ENCODE assay signal across 11 mouse cellular contexts in the genomic region with DNA sequence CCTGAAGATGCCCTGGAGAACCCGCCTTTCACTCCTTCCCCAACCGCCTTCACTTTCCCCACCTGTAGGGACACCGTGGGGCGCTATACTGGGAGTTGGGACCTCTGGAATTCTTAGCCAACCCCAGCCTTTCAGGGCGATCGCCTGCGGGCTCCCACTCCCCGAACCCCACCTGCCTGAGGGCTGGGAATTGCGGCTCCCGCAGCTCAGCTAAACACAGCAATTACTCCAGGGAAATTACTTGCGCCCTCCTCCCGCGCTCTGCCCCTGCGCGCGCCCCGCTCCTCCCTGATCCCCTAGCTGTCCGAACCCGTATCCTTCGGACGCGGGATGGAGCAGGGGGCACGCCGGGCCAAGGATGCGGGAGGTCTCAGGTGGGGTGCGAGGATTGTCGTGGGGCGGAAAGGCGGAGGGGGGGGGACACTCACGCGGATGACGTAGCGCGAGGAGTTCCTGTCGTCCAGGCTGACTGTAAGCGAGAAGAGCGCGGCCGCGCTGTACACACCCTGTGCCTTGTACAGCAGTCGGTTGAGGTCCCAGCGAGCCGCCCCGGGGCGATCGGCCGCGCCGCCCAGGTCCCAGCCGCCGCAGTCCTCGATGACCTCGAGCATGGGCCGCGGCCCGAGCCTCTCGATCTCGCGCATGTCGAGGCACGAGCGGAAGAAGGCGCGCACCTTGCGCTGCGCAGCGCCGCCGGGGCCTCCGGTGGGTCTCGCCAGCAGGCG. TPM values are rescaled to one million over a fixed set of nuclear protein-coding genes. Genes with fewer than 3 reads are reported as not detected.
DNase-seq lines count a peak whose midpoint lies in the region; ATAC-seq lines count a peak whose summit lies in the region.
"Had no signal": no experiment of that assay in that cellular context is flagged by ENCODE, and none has a peak within 500 bp of the region (broad histone marks: within the 10 kb centered on the region; RNA-seq: fewer than 3 reads in every experiment).

No protein-coding gene starts in this region.

- no peak overlapping the region for H3K9ac ChIP-seq in kidney, embryonic 14.5 days (ENCODE audit: low read depth, low read length)
- H3K9ac ChIP-seq in hindbrain, embryonic 15.5 days = peak overlapping the region; percentile 28
- H3K9ac ChIP-seq in midbrain, embryonic 16.5 days (ENCODE audit: low read depth, low read length) = peak overlapping the region; percentile 37; the same call in 1 of the 2 replicates

- peaks cover 85% of the 10 kb centered on the region for H3K27me3 ChIP-seq in kidney, embryonic 14.5 days (ENCODE audit: control insufficient read depth, insufficient read depth, low read length)
- H3K27me3 ChIP-seq in embryonic facial prominence, embryonic 10.5 days (replicated peaks; ENCODE audit: low read depth, poor library complexity, severe bottlenecking) = peaks cover 100% of the 10 kb centered on the region
- H3K27me3 ChIP-seq in hindbrain, embryonic 15.5 days = peaks cover 57% of the 10 kb centered on the region
- peaks cover 66% of the 10 kb centered on the region for H3K27me3 ChIP-seq in midbrain, embryonic 16.5 days (ENCODE audit: control insufficient read depth, insufficient read depth, low read depth, low read length)

- H3K4me2 ChIP-seq in kidney, embryonic 14.5 days (replicated peaks; ENCODE audit: low read depth, low read length) = peak overlapping the region; percentile 48
- peak overlapping the region; percentile 83 for H3K4me2 ChIP-seq in hindbrain, embryonic 15.5 days
- H3K4me2 ChIP-seq in midbrain, embryonic 16.5 days (ENCODE audit: low read length) = peak overlapping the region; percentile 53

- WGBS in kidney, embryonic 14.5 days = under 1% methylated on average over 72 of the region's 72 CpGs
- WGBS in embryonic facial prominence, embryonic 10.5 days = under 1% methylated on average over 72 of the region's 72 CpGs
- WGBS in hindbrain, embryonic 15.5 days = under 1% methylated on average over 72 of the region's 72 CpGs
- WGBS in midbrain, embryonic 16.5 days = under 1% methylated on average over 70 of the region's 72 CpGs

- H3K27ac ChIP-seq in kidney, embryonic 14.5 days (ENCODE audit: low read depth, low read length) = no peak overlapping the region
- H3K27ac ChIP-seq in embryonic facial prominence, embryonic 10.5 days (replicated peaks) = no peak overlapping the region
- no peak overlapping the region for H3K27ac ChIP-seq in hindbrain, embryonic 15.5 days (replicated peaks)
- no peak overlapping the region for H3K27ac ChIP-seq in midbrain, embryonic 16.5 days (ENCODE audit: low read length)

- no peaks in the 10 kb centered on the region for H3K36me3 ChIP-seq in kidney, embryonic 14.5 days (ENCODE audit: control insufficient read depth, insufficient read depth, low read length)
- H3K36me3 ChIP-seq in embryonic facial prominence, embryonic 10.5 days (replicated peaks) = no peaks in the 10 kb centered on the region
- no peaks in the 10 kb centered on the region for H3K36me3 ChIP-seq in hindbrain, embryonic 15.5 days
- no peaks in the 10 kb centered on the region for H3K36me3 ChIP-seq in midbrain, embryonic 16.5 days (ENCODE audit: control insufficient read depth, insufficient read depth, low read length)

- ATAC-seq in kidney, embryonic 14.5 days (ENCODE audit: low FRiP score, low TSS enrichment) = no peak
- peak; percentile 33 for ATAC-seq in hindbrain, embryonic 15.5 days (ENCODE audit: low FRiP score, low read depth)
- ATAC-seq in midbrain, embryonic 16.5 days = 0 out of 2 replicates have a peak, but pooled peaks have one; percentile 19
- no peak for ATAC-seq in frontal cortex, adult (ENCODE audit: low TSS enrichment)

- no peaks in the 10 kb centered on the region for H3K9me3 ChIP-seq in kidney, embryonic 14.5 days (ENCODE audit: control insufficient read depth, low read length)
- no peaks in the 10 kb centered on the region for H3K9me3 ChIP-seq in embryonic facial prominence, embryonic 10.5 days
- H3K9me3 ChIP-seq in hindbrain, embryonic 15.5 days = no peaks in the 10 kb centered on the region
- no peaks in the 10 kb centered on the region for H3K9me3 ChIP-seq in midbrain, embryonic 16.5 days (replicated peaks; ENCODE audit: control insufficient read depth, low read length, poor library complexity, severe bottlenecking)

- H3K4me3 ChIP-seq in kidney, embryonic 14.5 days (ENCODE audit: low read length) = peak overlapping the region; percentile 32
- H3K4me3 ChIP-seq in embryonic facial prominence, embryonic 10.5 days = peak overlapping the region; percentile 57
- H3K4me3 ChIP-seq in hindbrain, embryonic 15.5 days = peak overlapping the region; percentile 43
- H3K4me3 ChIP-seq in midbrain, embryonic 16.5 days (ENCODE audit: low read depth, low read length) = peak overlapping the region; percentile 45

- peaks cover 3% of the 10 kb centered on the region; the same call in 1 of the 2 replicates for H3K4me1 ChIP-seq in kidney, embryonic 14.5 days (ENCODE audit: control insufficient read depth, insufficient read depth, low read length)
- peaks cover 40% of the 10 kb centered on the region for H3K4me1 ChIP-seq in embryonic facial prominence, embryonic 10.5 days
- H3K4me1 ChIP-seq in hindbrain, embryonic 15.5 days (replicated peaks) = peaks cover 34% of the 10 kb centered on the region
- peaks cover 13% of the 10 kb centered on the region for H3K4me1 ChIP-seq in midbrain, embryonic 16.5 days (ENCODE audit: control insufficient read depth, insufficient read depth, low read length)

- DNase-seq in kidney, adult 9 months = no peak
- DNase-seq in embryonic facial prominence, embryonic 10.5 days (ENCODE audit: low spot score) = peak; percentile 51
- DNase-seq in layer of hippocampus, postnatal 25 days (ENCODE audit: extremely low spot score in 1 of 2, low spot score in 1 of 2) = no peak
- no peak for DNase-seq in gastrocnemius, postnatal 4 days (ENCODE audit: low spot score in 2 of 2)
- DNase-seq: cerebellum, adult 9-10 months; spleen, adult 18-20 months had no signal

RNA-seq across cellular contexts. Expression of a gene that starts 2.4 kb away (rescaled TPM):
- polyA plus RNA-seq in kidney, embryonic 14.5 days (2014; fragmentation: Nextera tagmentation; extraction: Ambion mirVana) = 0.11 and 0.20 TPM in 2 replicates
- polyA plus RNA-seq in embryonic facial prominence, embryonic 10.5 days (2016; fragmentation: Nextera tagmentation; extraction: Ambion mirVana) = 1.2 and 3.1 TPM in 2 replicates
- polyA plus RNA-seq in hindbrain, embryonic 15.5 days (2015; fragmentation: Nextera tagmentation; extraction: Ambion mirVana) = 37.5 and 40.5 TPM in 2 replicates
- polyA plus RNA-seq in midbrain, embryonic 16.5 days (2015; fragmentation: Nextera tagmentation; extraction: Ambion mirVana) = 14.4 and 25.7 TPM in 2 replicates
- total RNA-seq in layer of hippocampus, postnatal 25 days (2021) = 1 to 10 TPM; 1.4 to 3.6 TPM
- total RNA-seq in gastrocnemius, postnatal 4 days (2021) = under 1 TPM in 1 of 2 experiments, not detected in 1; 0.07 TPM

RNA-seq across cellular contexts. Expression of a gene that starts 29.2 kb away (rescaled TPM):
- polyA plus RNA-seq in kidney, embryonic 14.5 days (2014; fragmentation: Nextera tagmentation; extraction: Ambion mirVana) = not detected in 2 replicates
- not detected in 2 replicates for polyA plus RNA-seq in embryonic facial prominence, embryonic 10.5 days (2016; fragmentation: Nextera tagmentation; extraction: Ambion mirVana)
- polyA plus RNA-seq in hindbrain, embryonic 15.5 days (2015; fragmentation: Nextera tagmentation; extraction: Ambion mirVana) = not detected in 2 replicates
- not detected in 2 replicates for polyA plus RNA-seq in midbrain, embryonic 16.5 days (2015; fragmentation: Nextera tagmentation; extraction: Ambion mirVana)
- not detected for total RNA-seq in layer of hippocampus, postnatal 25 days (2021)
- total RNA-seq in gastrocnemius, postnatal 4 days (2021) = not detected
- total RNA-seq: left cerebral cortex, postnatal 10 days had no signal

RNA-seq across cellular contexts. Expression of a gene that starts 29.2 kb away (rescaled TPM):
- polyA plus RNA-seq in kidney, embryonic 14.5 days (2014; fragmentation: Nextera tagmentation; extraction: Ambion mirVana) = not detected in 2 replicates
- polyA plus RNA-seq in embryonic facial prominence, embryonic 10.5 days (2016; fragmentation: Nextera tagmentation; extraction: Ambion mirVana) = 0.71 and 0.94 TPM in 2 replicates
- 3.0 and 3.3 TPM in 2 replicates for polyA plus RNA-seq in hindbrain, embryonic 15.5 days (2015; fragmentation: Nextera tagmentation; extraction: Ambion mirVana)
- polyA plus RNA-seq in midbrain, embryonic 16.5 days (2015; fragmentation: Nextera tagmentation; extraction: Ambion mirVana) = 0.34 TPM in 1 of 2 replicates, not detected in the other
- total RNA-seq in layer of hippocampus, postnatal 25 days (2021) = under 1 TPM; 0.34 to 0.42 TPM
- not detected for total RNA-seq in gastrocnemius, postnatal 4 days (2021)

RNA-seq across cellular contexts. Expression of a gene that starts 36.5 kb away (rescaled TPM):
- polyA plus RNA-seq in kidney, embryonic 14.5 days (2014; fragmentation: Nextera tagmentation; extraction: Ambion mirVana) = 0.13 and 0.62 TPM in 2 replicates
- polyA plus RNA-seq in embryonic facial prominence, embryonic 10.5 days (2016; fragmentation: Nextera tagmentation; extraction: Ambion mirVana) = 0.13 and 0.17 TPM in 2 replicates
- polyA plus RNA-seq in hindbrain, embryonic 15.5 days (2015; fragmentation: Nextera tagmentation; extraction: Ambion mirVana) = not detected in 2 replicates
- polyA plus RNA-seq in midbrain, embryonic 16.5 days (2015; fragmentation: Nextera tagmentation; extraction: Ambion mirVana) = not detected in 2 replicates
- not detected for total RNA-seq in layer of hippocampus, postnatal 25 days (2021)
- 10 to 100 TPM; 34.2 to 43.2 TPM for total RNA-seq in gastrocnemius, postnatal 4 days (2021)
- total RNA-seq: left cerebral cortex, postnatal 10 days had no signal

RNA-seq across cellular contexts. Expression of a gene that starts 50.5 kb away (rescaled TPM):
- polyA plus RNA-seq in kidney, embryonic 14.5 days (2014; fragmentation: Nextera tagmentation; extraction: Ambion mirVana) = 0.30 and 0.34 TPM in 2 replicates
- 0.35 and 0.39 TPM in 2 replicates for polyA plus RNA-seq in embryonic facial prominence, embryonic 10.5 days (2016; fragmentation: Nextera tagmentation; extraction: Ambion mirVana)
- 0.06 TPM in 1 of 2 replicates, not detected in the other for polyA plus RNA-seq in hindbrain, embryonic 15.5 days (2015; fragmentation: Nextera tagmentation; extraction: Ambion mirVana)
- polyA plus RNA-seq in midbrain, embryonic 16.5 days (2015; fragmentation: Nextera tagmentation; extraction: Ambion mirVana) = not detected in 2 replicates
- total RNA-seq in layer of hippocampus, postnatal 25 days (2021) = not detected
- total RNA-seq in gastrocnemius, postnatal 4 days (2021) = 10 to 100 TPM; 24.8 to 32.9 TPM
- total RNA-seq: left cerebral cortex, postnatal 10 days had no signal

Comparison
In these comparisons a context has a peak if more than half of its experiments do, and no peak if none do; other contexts are left out.
1. ATAC-seq: peak in hindbrain, embryonic 15.5 days (single experiment) and midbrain, embryonic 16.5 days (single experiment); none in kidney, embryonic 14.5 days (single experiment) and frontal cortex, adult (single experiment).
2. Peak in every context shown above with its lines, with median percentiles within 50 percentile points of each other: H3K4me2 ChIP-seq and H3K4me3 ChIP-seq.